Mouse (Mus musculus) limb, embryonic 10.5 days (tissue): ENCODE results near the gene Kcnq1. TPM values are rescaled to one million over a fixed set of nuclear protein-coding genes. Genes with fewer than 3 reads are reported as not detected.
A peak's percentile ranks its signal among the peaks of the same experiment; 100 is the strongest.

Experiments used
- DNase-seq: peaks from one replicate; pipeline ENCODE4 v3.0.0-alpha.2; 2017; ENCODE audit warnings: low spot score
- H3K27ac ChIP-seq: fragments of 300-500 bp; sonication (generic); 2 replicates; pipeline ENCODE4 v1.5.1; 2016; ENCODE audit warnings: mild to moderate bottlenecking
- H3K27me3 ChIP-seq: fragments of 300-500 bp; sonication (generic); 2 replicates; pipeline ENCODE4 v1.6.1; 2016; ENCODE audit warnings: low read depth, mild to moderate bottlenecking; ENCODE audit not compliant: poor library complexity, severe bottlenecking
- H3K36me3 ChIP-seq: fragments of 300-500 bp; sonication (generic); 2 replicates; pipeline ENCODE4 v1.6.1; 2016; ENCODE audit warnings: mild to moderate bottlenecking, moderate library complexity
- H3K4me1 ChIP-seq: fragments of 300-500 bp; sonication (generic); 2 replicates; pipeline ENCODE4 v1.6.1; 2016
- H3K4me3 ChIP-seq: fragments of 300-500 bp; sonication (generic); 2 replicates; pipeline ENCODE4 v1.5.1; 2016; ENCODE audit warnings: mild to moderate bottlenecking, moderate library complexity
- H3K9me3 ChIP-seq: fragments of 300-500 bp; sonication (generic); replicated peaks from 2 replicates; pipeline ENCODE4 v1.6.1; 2016; ENCODE audit warnings: mild to moderate bottlenecking
- WGBS: fragments of 180-500 bp; shearing (Covaris S2); methylation state at CpG from one replicate; pipeline ENCODE4 v1.1.7; 2016; 5-methylcytosine and 5-hydroxymethylcytosine counted together
- polyA plus RNA-seq: library from polyadenylated mRNA; unstranded; fragments of >200 nt; fragmentation: Nextera tagmentation; extraction: Ambion mirVana; gene quantifications from 2 replicates; pipeline ENCODE4 v1.2.1, GENCODE M21; 2016

Gene Kcnq1
- 0.94 and 1.0 TPM in 2 replicates for polyA plus RNA-seq

GRCm38 (mm10) chr7:143106062-143106461 is at the start of gene Kcnq1:
Kcnq1 (plus strand) TSS chr7:143106362.
- H3K9me3 ChIP-seq = no peaks in the 10 kb centered on the region
- peak within 1 kb of the TSS; percentile 59 for H3K4me3 ChIP-seq
- H3K36me3 ChIP-seq = no peaks in the 10 kb centered on the region
- peaks cover 31% of the 10 kb centered on the region for H3K4me1 ChIP-seq
- H3K27me3 ChIP-seq = peaks cover 80% of the 10 kb centered on the region
- H3K27ac ChIP-seq = peak within 1 kb of the TSS; percentile 66
- WGBS = 72% methylated on average over 4 of the region's 4 CpGs
- DNase-seq = no peak

- Histone ChIP-seq H3K27me3 (no peaks in the 10 kb centered on the region), H3K4me1 (peaks cover 64% of the 10 kb centered on the region), H3K36me3 (peaks cover 71% of the 10 kb centered on the region), H3K27ac (no peak overlapping the region), H3K9me3 (no peaks in the 10 kb centered on the region), H3K4me3 (no peak overlapping the region)
- no peak for DNase-seq
- WGBS = 88% methylated on average over 5 of the region's 5 CpGs
Measured at GRCm38 (mm10) chr7:143057023-143057422, 49.1 kb upstream of the Kcnq1 start.

- H3K4me1 ChIP-seq = peaks cover 59% of the 10 kb centered on the region
- WGBS = 77% methylated on average over 9 of the region's 9 CpGs
- H3K27me3 ChIP-seq = no peaks in the 10 kb centered on the region
- no peak overlapping the region for H3K27ac ChIP-seq
- no peak overlapping the region for H3K4me3 ChIP-seq
- H3K36me3 ChIP-seq = peaks cover 79% of the 10 kb centered on the region
- no peaks in the 10 kb centered on the region for H3K9me3 ChIP-seq
- no peak for DNase-seq
Measured at GRCm38 (mm10) chr7:143057667-143058220, 48.4 kb upstream of the Kcnq1 start.

- no peak for DNase-seq
- H3K4me3 ChIP-seq = no peak overlapping the region
- H3K4me1 ChIP-seq = peaks cover 59% of the 10 kb centered on the region
- no peaks in the 10 kb centered on the region for H3K27me3 ChIP-seq
- peaks cover 84% of the 10 kb centered on the region for H3K36me3 ChIP-seq
- WGBS = 78% methylated on average over 5 of the region's 5 CpGs
- H3K27ac ChIP-seq = no peak overlapping the region
- H3K9me3 ChIP-seq = no peaks in the 10 kb centered on the region
Measured at GRCm38 (mm10) chr7:143058221-143058697, 47.9 kb upstream of the Kcnq1 start.

- no peak for DNase-seq
- Histone ChIP-seq H3K4me1 (peaks cover 48% of the 10 kb centered on the region), H3K27me3 (no peaks in the 10 kb centered on the region), H3K4me3 (no peak overlapping the region), H3K27ac (peak overlapping the region; percentile 14; the same call in 1 of the 2 replicates), H3K36me3 (peaks cover 95% of the 10 kb centered on the region), H3K9me3 (no peaks in the 10 kb centered on the region)
- WGBS = 88% methylated on average over 5 of the region's 5 CpGs
Measured at GRCm38 (mm10) chr7:143059202-143059870, 46.8 kb upstream of the Kcnq1 start.

GRCm38 (mm10) chr7:143062704-143063103 is 43.5 kb upstream of the Kcnq1 start:
- no peaks in the 10 kb centered on the region for H3K27me3 ChIP-seq
- H3K36me3 ChIP-seq = peaks cover 99% of the 10 kb centered on the region
- H3K4me3 ChIP-seq = no peak overlapping the region
- H3K4me1 ChIP-seq = peaks cover 19% of the 10 kb centered on the region
- no peak overlapping the region for H3K27ac ChIP-seq
- no peak for DNase-seq
- no peaks in the 10 kb centered on the region for H3K9me3 ChIP-seq
- WGBS = 92% methylated on average over 2 of the region's 2 CpGs

GRCm38 (mm10) chr7:143064226-143064625 is 41.9 kb upstream of the Kcnq1 start:
- H3K27ac ChIP-seq = no peak overlapping the region
- whole genome bisulfite sequencing = 88% methylated on average over 6 of the region's 6 CpGs

GRCm38 (mm10) chr7:143065692-143066091 is 40.5 kb upstream of the Kcnq1 start:
- peaks cover 86% of the 10 kb centered on the region for H3K36me3 ChIP-seq
- 90% methylated on average over 2 of the region's 2 CpGs for WGBS
- H3K27ac ChIP-seq = no peak overlapping the region

More at GRCm38 (mm10) chr7:143064226-143064625, 41.9 kb upstream of the Kcnq1 start:
- H3K36me3 ChIP-seq = peaks cover 93% of the 10 kb centered on the region
- H3K4me1 ChIP-seq = peaks cover 16% of the 10 kb centered on the region
- H3K27me3 ChIP-seq = no peaks in the 10 kb centered on the region
- DNase-seq = no peak
- H3K9me3 ChIP-seq = no peaks in the 10 kb centered on the region
- no peak overlapping the region for H3K4me3 ChIP-seq

GRCm38 (mm10) chr7:143067469-143067868 is 38.7 kb upstream of the Kcnq1 start:
- Histone ChIP-seq H3K4me3 (0 out of 2 replicates have a peak overlapping the region, but pooled peaks have one; percentile 87), H3K27me3 (no peaks in the 10 kb centered on the region), H3K4me1 (peaks cover 30% of the 10 kb centered on the region), H3K27ac (no peak overlapping the region), H3K36me3 (peaks cover 86% of the 10 kb centered on the region), H3K9me3 (no peaks in the 10 kb centered on the region)
- WGBS = 78% methylated on average over 2 of the region's 2 CpGs
- no peak for DNase-seq

More at GRCm38 (mm10) chr7:143065692-143066091, 40.5 kb upstream of the Kcnq1 start:
- Histone ChIP-seq H3K27me3 (no peaks in the 10 kb centered on the region), H3K4me3 (no peak overlapping the region), H3K9me3 (no peaks in the 10 kb centered on the region), H3K4me1 (peaks cover 23% of the 10 kb centered on the region)
- DNase-seq = no peak

GRCm38 (mm10) chr7:143067897-143068296 is 38.3 kb upstream of the Kcnq1 start:
- WGBS = 89% methylated on average over 3 of the region's 3 CpGs
- H3K4me3 ChIP-seq = peak overlapping the region; percentile 87; the same call in 1 of the 2 replicates
- no peaks in the 10 kb centered on the region for H3K27me3 ChIP-seq
- H3K9me3 ChIP-seq = no peaks in the 10 kb centered on the region
- peaks cover 30% of the 10 kb centered on the region for H3K4me1 ChIP-seq
- H3K27ac ChIP-seq = peak overlapping the region; percentile 91
- DNase-seq = no peak
- H3K36me3 ChIP-seq = peaks cover 83% of the 10 kb centered on the region

GRCm38 (mm10) chr7:143068316-143068881 is 37.8 kb upstream of the Kcnq1 start:
- peak overlapping the region; percentile 91 for H3K27ac ChIP-seq
- peaks cover 30% of the 10 kb centered on the region for H3K4me1 ChIP-seq
- no peaks in the 10 kb centered on the region for H3K9me3 ChIP-seq
- H3K4me3 ChIP-seq = peak overlapping the region; percentile 87
- peak; percentile 48 for DNase-seq
- peaks cover 78% of the 10 kb centered on the region for H3K36me3 ChIP-seq
- H3K27me3 ChIP-seq = no peaks in the 10 kb centered on the region
- 51% methylated on average over 13 of the region's 13 CpGs for WGBS

GRCm38 (mm10) chr7:143068882-143069591 is 37.1 kb upstream of the Kcnq1 start, which contains the start of gene Tssc4:
Tssc4 (plus strand) TSS chr7:143069249.
- DNase-seq = peak; percentile 96
- Histone ChIP-seq H3K27ac (peak within 1 kb of the TSS; percentile 91), H3K36me3 (peaks cover 71% of the 10 kb centered on the region), H3K4me3 (peak within 1 kb of the TSS; percentile 87), H3K4me1 (peaks cover 30% of the 10 kb centered on the region), H3K27me3 (no peaks in the 10 kb centered on the region), H3K9me3 (no peaks in the 10 kb centered on the region)
- WGBS = under 1% methylated on average over 51 of the region's 51 CpGs
